Mouse (Mus musculus) embryonic fibroblast, embryonic 13.5 days (primary cell): Measurements from ENCODE around the gene 1700057G04Rik. TPM values are rescaled to one million over a fixed set of nuclear protein-coding genes. Genes with fewer than 3 reads are reported as not detected.
"Not testable (repeated sequence)": the region's sequence is repeated elsewhere in the genome, so short reads cannot be mapped to it uniquely, and the experiment has no call there.

Source experiments
- H3K27ac ChIP-seq: 2 replicates; pipeline ENCODE4 v1.5.1; 2012; ENCODE audit warnings: low read length, control low read depth, inconsistent platforms; ENCODE audit not compliant: insufficient read depth
- H3K4me1 ChIP-seq: 2 replicates; pipeline ENCODE4 v1.6.1; 2011; ENCODE audit warnings: low read length; ENCODE audit not compliant: control insufficient read depth, insufficient read depth
- H3K4me3 ChIP-seq: 2 replicates; pipeline ENCODE4 v1.5.1; 2011; ENCODE audit warnings: mild to moderate bottlenecking, control low read depth, low read length; ENCODE audit not compliant: insufficient read depth
- CTCF ChIP-seq: IDR thresholded peaks from 2 replicates; pipeline ENCODE4 v1.5.1; 2011; ENCODE audit warnings: mild to moderate bottlenecking, control low read depth, low read length, moderate library complexity, borderline replicate concordance; ENCODE audit not compliant: insufficient read depth
- POLR2A ChIP-seq: IDR thresholded peaks from 2 replicates; pipeline ENCODE4 v1.6.1; 2011; ENCODE audit warnings: low read depth, mild to moderate bottlenecking, control low read depth, low read length, moderate library complexity
- polyA plus RNA-seq: library from polyadenylated mRNA; stranded (reverse); fragments of >200 nt; gene quantifications from 2 replicates; pipeline ENCODE4 v1.2.4, GENCODE M21; 2011; ENCODE audit warnings: low read depth; ENCODE audit not compliant: missing spikeins, insufficient read length

The 1700057G04Rik gene
- polyA plus RNA-seq, 1 experiment, result not detected

GRCm38 (mm10) chr9:92298288-92298687 is 10.9 kb upstream of the 1700057G04Rik start:
- TF ChIP-seq POLR2A (no peak), CTCF (no peak)
- H3K27ac ChIP-seq, result no peak overlapping the region
- peaks cover 3% of the 10 kb centered on the region; the same call in 1 of the 2 replicates for H3K4me1 ChIP-seq
- H3K4me3 ChIP-seq, result no peak overlapping the region

GRCm38 (mm10) chr9:92301213-92301612 is 8.0 kb upstream of the 1700057G04Rik start:
- peaks cover 3% of the 10 kb centered on the region; the same call in 1 of the 2 replicates for H3K4me1 ChIP-seq

GRCm38 (mm10) chr9:92305075-92305474 is 4.1 kb upstream of the 1700057G04Rik start:
- TF ChIP-seq CTCF (no peak), POLR2A (no peak)

More at GRCm38 (mm10) chr9:92301213-92301612, 8.0 kb upstream of the 1700057G04Rik start:
- TF ChIP-seq POLR2A (no peak), CTCF (no peak)
- Histone ChIP-seq H3K4me3 (no peak overlapping the region), H3K27ac (no peak overlapping the region)

GRCm38 (mm10) chr9:92305620-92306220 is 3.5 kb upstream of the 1700057G04Rik start:
- H3K27ac ChIP-seq, result no peak overlapping the region
- TF ChIP-seq CTCF (no peak), POLR2A (no peak)
- H3K4me3 ChIP-seq, result no peak overlapping the region
- no peaks in the 10 kb centered on the region; the same call in 1 of the 2 replicates for H3K4me1 ChIP-seq

More at GRCm38 (mm10) chr9:92305075-92305474, 4.1 kb upstream of the 1700057G04Rik start:
- no peaks in the 10 kb centered on the region; the same call in 1 of the 2 replicates for H3K4me1 ChIP-seq
- no peak overlapping the region for H3K27ac ChIP-seq
- no peak overlapping the region for H3K4me3 ChIP-seq

GRCm38 (mm10) chr9:92316791-92317190 is 7.6 kb downstream of the 1700057G04Rik start:
- H3K4me3 ChIP-seq, result no peak overlapping the region
- TF ChIP-seq POLR2A, result no peak
- no peak for TF ChIP-seq CTCF
- no peak overlapping the region for H3K27ac ChIP-seq
- no peaks in the 10 kb centered on the region for H3K4me1 ChIP-seq

- H3K27ac ChIP-seq, H3K4me3 ChIP-seq, H3K4me1 ChIP-seq: not testable (repeated sequence)
Measured at GRCm38 (mm10) chr9:92325936-92326335, 16.8 kb downstream of the 1700057G04Rik start.

GRCm38 (mm10) chr9:92326813-92327212 is 17.6 kb downstream of the 1700057G04Rik start:
- Histone ChIP-seq H3K27ac (no peak overlapping the region), H3K4me1 (no peaks in the 10 kb centered on the region), H3K4me3 (no peak overlapping the region)
- no peak for TF ChIP-seq POLR2A
- TF ChIP-seq CTCF, result no peak

- H3K4me1 ChIP-seq, result no peaks in the 10 kb centered on the region
- H3K4me3 ChIP-seq, result no peak overlapping the region
- no peak for TF ChIP-seq POLR2A
- no peak for TF ChIP-seq CTCF
- no peak overlapping the region for H3K27ac ChIP-seq
Measured at GRCm38 (mm10) chr9:92331383-92331782, 22.2 kb downstream of the 1700057G04Rik start.

- Histone ChIP-seq H3K4me3 (no peak overlapping the region), H3K27ac (no peak overlapping the region), H3K4me1 (no peaks in the 10 kb centered on the region)
- TF ChIP-seq CTCF, result no peak
- no peak for TF ChIP-seq POLR2A
Measured at GRCm38 (mm10) chr9:92334845-92335244, 25.7 kb downstream of the 1700057G04Rik start.

- no peaks in the 10 kb centered on the region for H3K4me1 ChIP-seq
- TF ChIP-seq CTCF, result no peak
- H3K4me3 ChIP-seq, result no peak overlapping the region
- H3K27ac ChIP-seq, result no peak overlapping the region
Measured at GRCm38 (mm10) chr9:92335277-92335818, 26.2 kb downstream of the 1700057G04Rik start.
